Mouse (Mus musculus) intestine, postnatal 0 days (tissue): ENCODE measurements around the gene Cacna1f. TPM values are rescaled to one million over a fixed set of nuclear protein-coding genes. Genes with fewer than 3 reads are reported as not detected.

Experiments
- ATAC-seq: fragments of 200-750 bp; cut with Nextera tagmentation; 2 replicates; pipeline ENCODE4 v1.8.0; 2017; ENCODE audit warnings: mild to moderate bottlenecking, moderate TSS enrichment, moderate library complexity
- H3K27ac ChIP-seq: fragments of 300-500 bp; sonication (generic); 2 replicates; pipeline ENCODE4 v1.5.1; 2014; ENCODE audit warnings: mild to moderate bottlenecking, low read depth, low read length, moderate library complexity
- H3K27me3 ChIP-seq: fragments of 300-500 bp; sonication (generic); replicated peaks from 2 replicates; pipeline ENCODE4 v1.6.1; 2014; ENCODE audit warnings: low read length, mixed read lengths; ENCODE audit not compliant: control insufficient read depth, insufficient read depth
- H3K36me3 ChIP-seq: fragments of 300-500 bp; sonication (generic); 2 replicates; pipeline ENCODE4 v1.6.1; 2014; ENCODE audit warnings: mild to moderate bottlenecking, moderate library complexity; ENCODE audit not compliant: control insufficient read depth, insufficient read depth
- H3K4me1 ChIP-seq: fragments of 300-500 bp; sonication (generic); replicated peaks from 2 replicates; pipeline ENCODE4 v1.6.1; 2014; ENCODE audit warnings: antibody characterized with exemption, low read length, mixed read lengths; ENCODE audit not compliant: control insufficient read depth, insufficient read depth
- H3K4me2 ChIP-seq: fragments of 300-500 bp; sonication (generic); replicated peaks from 2 replicates; pipeline ENCODE4 v1.6.1; 2014; ENCODE audit warnings: low read depth, mild to moderate bottlenecking, moderate library complexity
- H3K4me3 ChIP-seq: fragments of 300-500 bp; sonication (generic); 2 replicates; pipeline ENCODE4 v1.5.1; 2014; ENCODE audit warnings: low read depth, low read length
- H3K9ac ChIP-seq: fragments of 300-500 bp; sonication (generic); 2 replicates; pipeline ENCODE4 v1.6.1; 2014; ENCODE audit warnings: mild to moderate bottlenecking, low read depth, low read length
- H3K9me3 ChIP-seq: fragments of 300-500 bp; sonication (generic); 2 replicates; pipeline ENCODE4 v1.6.1; 2016; ENCODE audit warnings: mixed run types; ENCODE audit not compliant: control insufficient read depth
- CTCF ChIP-seq: sonication (generic); IDR thresholded peaks from 2 replicates; pipeline ENCODE4 v1.5.1; 2016; ENCODE audit warnings: low read depth, mild to moderate bottlenecking, control low read depth, antibody characterized with exemption, moderate library complexity
- WGBS: fragments of 180-500 bp; shearing (Covaris S2); extraction: QIAGEN DNeasy Blood & Tissue Kit; methylation state at CpG from one replicate; pipeline ENCODE4 v1.1.7; 2014; 5-methylcytosine and 5-hydroxymethylcytosine counted together
- polyA plus RNA-seq: library from polyadenylated mRNA; unstranded; fragments of >200 nt; fragmentation: Nextera tagmentation; extraction: Ambion mirVana; gene quantifications from 2 replicates; pipeline ENCODE4 v1.2.1, GENCODE M21; 2015

Gene Cacna1f
- polyA plus RNA-seq, 1 experiment from 2014 or later, result not detected

DNA sequence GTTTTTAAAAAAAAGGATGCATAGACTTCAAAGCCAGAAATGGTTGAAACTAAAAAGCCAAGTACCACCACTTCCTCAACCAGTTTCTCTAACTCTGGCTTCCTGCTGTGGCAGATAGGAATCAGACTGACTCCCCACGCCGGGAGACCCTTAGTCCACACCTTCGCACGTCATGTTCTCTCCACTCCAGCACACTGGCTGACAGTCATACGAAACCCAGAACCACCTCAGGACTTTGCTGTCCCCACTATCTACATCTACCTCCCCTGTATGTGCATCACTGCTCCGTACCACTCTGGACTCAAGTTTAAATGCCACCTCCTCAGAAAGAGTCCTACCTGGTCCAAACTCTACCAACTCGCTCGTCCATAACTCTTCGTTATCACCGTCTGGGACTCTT, 34.4 kb upstream of the Cacna1f start:
- no peak for ATAC-seq
- no peak overlapping the region for H3K9ac ChIP-seq
- no peaks in the 10 kb centered on the region for H3K4me1 ChIP-seq
- no peak for TF ChIP-seq CTCF
- no peak overlapping the region for H3K4me3 ChIP-seq
- H3K9me3 ChIP-seq, result no peaks in the 10 kb centered on the region
- no peaks in the 10 kb centered on the region for H3K36me3 ChIP-seq
- no peaks in the 10 kb centered on the region for H3K27me3 ChIP-seq
- WGBS, result 62% methylated on average over 10 of the region's 10 CpGs
- peak overlapping the region; percentile 7; the same call in 1 of the 2 replicates for H3K27ac ChIP-seq
- H3K4me2 ChIP-seq, result peak overlapping the region; percentile 74

- peak within 1 kb of the TSS; percentile 81 for H3K27ac ChIP-seq
- WGBS, result 33% methylated on average over 39 of the region's 72 CpGs
- no peaks in the 10 kb centered on the region for H3K9me3 ChIP-seq
- H3K27me3 ChIP-seq, result no peaks in the 10 kb centered on the region
- no peaks in the 10 kb centered on the region for H3K4me1 ChIP-seq
- peak within 1 kb of the TSS; percentile 74 for H3K4me2 ChIP-seq
- H3K4me3 ChIP-seq, result peak within 1 kb of the TSS; percentile 58
- no peak for TF ChIP-seq CTCF
- ATAC-seq, result peak; percentile 74
- H3K9ac ChIP-seq, result peak within 1 kb of the TSS; percentile 64
- H3K36me3 ChIP-seq, result no peaks in the 10 kb centered on the region
Measured at GRCm38 (mm10) chrX:7573176-7574086, 33.5 kb upstream of the Cacna1f start, which contains the start of gene Foxp3. TSS of gene Foxp3 (plus strand) at chrX:7573644.

- ATAC-seq, result peak; percentile 98
- H3K4me2 ChIP-seq, result peak within 1 kb of the TSS; percentile 74
- no peaks in the 10 kb centered on the region for H3K36me3 ChIP-seq
- peak within 1 kb of the TSS; percentile 58 for H3K4me3 ChIP-seq
- H3K4me1 ChIP-seq, result no peaks in the 10 kb centered on the region
- no peaks in the 10 kb centered on the region for H3K27me3 ChIP-seq
- H3K9me3 ChIP-seq, result no peaks in the 10 kb centered on the region
- peak within 1 kb of the TSS; percentile 81 for H3K27ac ChIP-seq
- no peak for TF ChIP-seq CTCF
- peak within 1 kb of the TSS; percentile 64 for H3K9ac ChIP-seq
- WGBS, result 24% methylated on average over 53 of the region's 65 CpGs
Measured at GRCm38 (mm10) chrX:7574087-7574884, 32.6 kb upstream of the Cacna1f start, which contains the start of gene Ppp1r3f. TSS of gene Ppp1r3f (minus strand) at chrX:7574283.

GRCm38 (mm10) chrX:7574885-7575231, 32.0 kb upstream of the Cacna1f start:
- H3K36me3 ChIP-seq, result no peaks in the 10 kb centered on the region
- no peak overlapping the region for H3K27ac ChIP-seq
- no peak for TF ChIP-seq CTCF
- H3K9me3 ChIP-seq, result no peaks in the 10 kb centered on the region
- no peaks in the 10 kb centered on the region for H3K27me3 ChIP-seq
- no peak overlapping the region for H3K9ac ChIP-seq
- ATAC-seq, result no peak
- H3K4me1 ChIP-seq, result no peaks in the 10 kb centered on the region
- H3K4me2 ChIP-seq, result peak overlapping the region; percentile 61
- 25% methylated on average over 5 of the region's 6 CpGs for WGBS
- peak overlapping the region; percentile 58 for H3K4me3 ChIP-seq

GRCm38 (mm10) chrX:7581151-7581550, 25.7 kb upstream of the Cacna1f start:
- H3K4me2 ChIP-seq, result no peak overlapping the region
- H3K27ac ChIP-seq, result no peak overlapping the region
- no peak for TF ChIP-seq CTCF
- no peaks in the 10 kb centered on the region for H3K36me3 ChIP-seq
- H3K4me3 ChIP-seq, result no peak overlapping the region
- no peaks in the 10 kb centered on the region for H3K9me3 ChIP-seq
- no peak overlapping the region for H3K9ac ChIP-seq
- WGBS, result 85% methylated on average over 2 of the region's 2 CpGs
- ATAC-seq, result no peak
- no peaks in the 10 kb centered on the region for H3K27me3 ChIP-seq
- no peaks in the 10 kb centered on the region for H3K4me1 ChIP-seq

GRCm38 (mm10) chrX:7583881-7584280, 23.0 kb upstream of the Cacna1f start:
- Histone ChIP-seq H3K27ac (no peak overlapping the region), H3K27me3 (no peaks in the 10 kb centered on the region), H3K4me1 (no peaks in the 10 kb centered on the region), H3K36me3 (no peaks in the 10 kb centered on the region), H3K9me3 (no peaks in the 10 kb centered on the region), H3K9ac (no peak overlapping the region), H3K4me3 (no peak overlapping the region), H3K4me2 (no peak overlapping the region)
- no peak for TF ChIP-seq CTCF
- ATAC-seq, result no peak
- 92% methylated on average over 11 of the region's 11 CpGs for WGBS
